Mouse (Mus musculus) neural tube, embryonic 10.5 days (tissue): ENCODE results near the gene Foxj1.

Source experiments
- DNase-seq: peaks from one replicate; pipeline ENCODE4 v3.0.0-alpha.2; 2017; ENCODE audit warnings: low spot score; ENCODE audit errors: extremely low spot score

The Foxj1 gene

DNA sequence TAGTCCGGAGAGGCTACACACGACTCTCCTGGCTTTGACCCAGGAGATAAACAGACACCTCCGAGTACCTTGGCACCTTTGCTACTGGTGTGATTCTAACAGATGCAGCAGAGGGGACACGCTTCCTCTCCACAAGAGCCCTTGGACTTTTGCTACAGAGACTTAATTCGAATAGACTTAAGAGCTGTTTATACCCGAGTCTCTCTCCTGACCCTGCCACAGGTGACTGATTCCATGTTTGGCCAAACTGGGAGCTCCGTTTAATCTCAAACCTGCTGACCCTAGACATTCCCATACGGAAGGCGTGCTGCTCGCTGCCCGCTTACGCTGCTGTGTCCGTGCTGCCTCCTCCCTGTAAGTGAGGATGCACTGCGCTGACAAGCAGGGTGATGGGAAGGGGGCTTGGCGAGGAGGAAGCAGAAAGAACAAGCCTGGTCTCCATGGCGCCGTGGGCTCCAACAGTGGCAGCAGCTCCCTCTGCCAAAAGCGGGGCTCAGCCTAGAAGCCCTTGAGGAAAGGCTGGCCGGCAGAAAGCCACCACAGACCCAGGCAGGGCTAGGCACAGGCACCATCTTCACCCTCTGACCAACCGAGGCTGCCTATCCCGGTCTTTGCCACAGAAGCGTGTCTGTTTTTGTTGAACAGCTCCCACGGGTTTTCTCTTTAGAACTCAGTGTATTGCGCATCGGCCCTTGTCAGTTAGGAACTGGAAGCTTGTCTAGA is 7.0 kb upstream of the Foxj1 start:
- DNase-seq: no peak

DNA sequence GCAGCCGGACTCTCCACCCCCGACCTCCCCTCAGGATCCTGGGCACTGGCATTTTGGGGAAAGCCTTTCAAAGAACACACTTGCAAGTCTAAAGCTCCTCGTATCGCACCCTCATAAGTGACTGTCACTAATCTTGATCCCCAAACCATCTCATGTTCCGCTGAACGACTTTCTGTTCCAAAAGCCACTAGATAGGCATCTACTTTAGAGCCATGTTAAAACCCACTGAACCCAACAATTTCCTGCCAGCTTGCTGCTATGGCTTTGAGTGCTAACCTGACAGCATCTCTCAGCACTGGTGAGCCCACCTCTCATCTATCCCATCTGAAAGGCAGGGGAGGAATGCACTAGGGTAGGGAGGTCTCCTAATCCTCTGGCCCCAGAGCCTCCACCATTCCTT is 2.3 kb upstream of the Foxj1 start:
- no peak for DNase-seq

DNA sequence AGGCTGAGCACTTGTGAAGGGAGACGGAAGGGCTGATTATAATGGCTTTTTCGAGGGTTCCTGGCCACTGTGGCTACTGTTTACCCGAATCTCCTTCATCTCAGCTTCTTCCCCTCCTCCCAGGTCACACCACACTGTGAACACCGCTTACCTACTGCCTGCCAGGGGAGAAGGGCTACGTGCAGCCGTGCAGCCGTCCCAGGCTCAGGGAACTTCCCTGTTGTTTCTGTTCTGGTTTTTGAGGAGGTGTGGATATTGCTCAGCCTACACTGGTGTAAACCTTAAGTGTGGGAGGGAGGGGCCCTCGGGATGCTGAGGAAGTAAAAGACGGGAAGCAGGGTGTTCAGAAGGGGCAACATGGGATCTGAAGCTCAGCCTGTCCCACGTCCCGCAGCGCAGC is 1.8 kb upstream of the Foxj1 start:
- no peak for DNase-seq

DNA sequence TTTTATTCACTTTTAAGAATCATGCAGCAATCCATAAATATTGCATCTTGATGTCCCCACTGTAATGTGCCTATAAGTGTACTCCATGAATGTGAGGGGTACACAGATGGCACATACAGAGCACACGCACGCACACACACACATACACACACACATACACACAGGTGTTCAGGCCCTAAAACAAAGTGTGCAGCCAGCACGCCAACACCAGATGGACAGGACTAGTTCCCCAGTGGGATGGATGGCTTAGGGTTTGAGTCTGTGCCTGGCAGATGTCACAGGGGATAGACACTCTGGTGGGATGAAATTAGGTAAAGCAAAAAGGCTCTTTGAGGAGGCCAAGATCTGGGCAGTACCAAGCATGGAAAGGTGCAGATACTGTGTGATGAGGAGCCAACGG is 1.2 kb upstream of the Foxj1 start:
- no peak for DNase-seq

DNA sequence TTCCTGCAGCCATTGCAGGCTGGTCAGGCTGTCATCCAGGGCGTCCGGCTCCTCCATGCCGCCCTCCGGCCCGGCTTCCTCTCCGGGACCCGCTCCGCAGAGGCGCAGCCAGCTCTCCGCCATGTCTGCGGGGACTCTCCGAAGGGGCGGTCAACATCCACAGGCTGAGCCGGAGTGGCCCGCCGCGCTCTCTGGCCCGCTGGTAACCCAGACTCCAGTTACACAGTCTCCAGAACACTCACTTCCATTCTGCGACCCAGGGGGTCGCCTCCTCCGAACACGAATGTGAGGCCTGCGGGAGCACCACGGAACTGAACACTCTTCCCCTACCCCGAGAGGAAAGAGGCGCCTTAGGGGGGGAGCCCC is 799 bp downstream of the Foxj1 start:
- peak; percentile 43 for DNase-seq

DNA sequence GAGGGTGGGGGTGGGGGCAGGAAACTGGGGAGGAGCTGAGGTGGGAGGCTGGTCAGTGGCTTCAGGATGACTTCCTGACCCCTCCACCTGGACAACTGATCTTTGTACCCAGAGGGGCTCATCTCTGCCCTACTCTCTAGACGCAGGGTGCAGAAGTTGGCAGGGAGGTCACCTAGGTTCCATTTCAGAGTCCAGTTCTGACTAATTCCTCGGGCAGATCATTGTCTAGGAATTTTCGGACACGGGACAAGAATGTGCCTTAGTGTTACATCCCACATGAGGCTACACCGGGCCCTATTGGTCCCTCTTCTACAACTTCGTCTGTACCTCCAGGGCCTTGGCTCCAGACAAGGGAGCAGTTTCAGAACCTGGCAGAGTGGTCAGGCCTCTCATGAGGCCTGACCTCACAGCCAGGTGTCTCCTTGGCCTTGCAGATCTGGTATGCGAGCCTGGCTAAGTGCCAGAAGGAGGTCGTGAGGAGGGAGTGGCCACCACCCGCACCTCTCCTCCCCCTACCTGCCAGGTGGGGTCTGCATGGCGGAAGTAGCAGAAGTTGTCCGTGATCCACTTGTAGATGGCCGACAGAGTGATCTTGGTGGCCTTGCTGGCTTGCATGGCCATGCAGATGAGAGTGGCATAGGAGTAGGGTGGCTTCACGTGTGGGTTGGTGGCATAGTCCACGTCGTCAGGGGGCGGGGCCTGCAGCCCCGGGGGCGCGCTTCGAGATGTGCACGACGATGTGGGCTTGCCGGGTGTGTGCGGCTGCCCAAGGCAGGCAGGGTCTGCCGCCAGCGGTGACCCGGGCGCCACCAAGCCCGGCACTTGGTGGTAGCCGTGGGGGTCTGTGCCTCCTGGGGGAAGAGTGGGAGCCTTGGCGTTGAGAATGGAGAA is 1.4 kb downstream of the Foxj1 start:
- DNase-seq: no peak

DNA sequence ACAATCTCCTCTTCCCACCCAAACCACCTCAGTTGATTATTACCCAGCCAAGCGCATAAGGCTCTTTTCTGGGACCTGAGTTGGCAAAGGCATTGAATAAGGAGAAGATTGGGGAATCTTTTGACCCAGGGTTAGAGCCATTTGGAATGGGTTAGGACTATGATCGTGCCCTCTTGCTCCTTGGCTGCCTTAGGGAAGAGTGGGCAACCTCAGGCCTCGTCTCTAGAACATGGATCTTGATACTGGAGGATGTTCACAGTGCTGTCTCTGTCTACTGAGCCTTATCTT is 2.3 kb downstream of the Foxj1 start:
- no peak for DNase-seq

DNA sequence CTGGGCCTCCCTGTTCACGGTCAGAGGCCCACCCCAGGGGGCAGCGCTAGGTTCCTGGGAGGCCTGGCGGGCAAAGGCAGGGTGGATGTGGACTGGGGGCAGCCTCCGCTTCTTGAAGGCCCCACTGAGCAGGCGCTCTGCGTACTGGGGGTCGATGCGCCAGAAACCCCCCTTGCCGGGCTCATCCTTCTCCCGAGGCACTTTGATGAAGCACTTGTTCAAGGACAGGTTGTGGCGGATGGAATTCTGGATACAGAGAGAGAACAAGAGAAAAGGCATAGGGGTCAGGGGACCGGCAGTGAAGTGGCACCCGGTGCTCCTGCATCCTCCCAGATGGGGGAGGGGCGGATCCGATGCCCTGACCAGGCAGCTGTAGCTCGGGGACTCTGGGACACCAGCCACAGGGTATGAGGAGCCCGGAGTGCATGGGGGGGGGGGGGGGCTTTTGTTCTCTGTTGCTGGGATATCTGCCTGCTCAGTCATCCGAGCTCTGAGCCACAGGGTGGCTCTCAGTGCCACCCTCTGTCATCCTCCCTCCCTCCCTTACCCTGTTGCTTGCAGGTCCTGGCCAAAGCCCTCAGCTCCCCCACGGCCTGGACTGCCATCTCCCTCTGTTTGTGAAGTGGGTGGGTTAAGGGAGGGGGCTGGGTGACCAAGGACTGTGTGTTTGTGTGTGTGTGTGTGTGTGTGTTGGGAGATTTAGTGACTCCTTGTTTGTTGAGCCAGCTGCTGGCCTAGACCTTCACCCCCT is 2.8 kb downstream of the Foxj1 start:
- peak; percentile 54 for DNase-seq

DNA sequence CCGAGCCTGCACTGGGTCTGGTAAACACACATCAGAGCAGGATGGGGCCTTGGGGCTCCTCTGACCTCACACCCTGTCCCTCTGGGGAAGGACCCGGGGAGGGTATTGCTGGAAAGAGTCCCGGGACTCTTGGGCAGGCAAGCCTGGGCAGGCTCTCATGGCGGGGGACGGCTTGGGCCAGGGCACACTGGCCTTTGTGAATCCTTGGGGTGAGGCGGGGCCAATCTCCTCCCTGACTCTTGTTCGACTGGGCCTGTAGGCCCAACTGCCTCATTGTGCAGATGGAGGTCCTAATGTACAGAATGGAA is 5.0 kb downstream of the Foxj1 start:
- no peak for DNase-seq

DNA sequence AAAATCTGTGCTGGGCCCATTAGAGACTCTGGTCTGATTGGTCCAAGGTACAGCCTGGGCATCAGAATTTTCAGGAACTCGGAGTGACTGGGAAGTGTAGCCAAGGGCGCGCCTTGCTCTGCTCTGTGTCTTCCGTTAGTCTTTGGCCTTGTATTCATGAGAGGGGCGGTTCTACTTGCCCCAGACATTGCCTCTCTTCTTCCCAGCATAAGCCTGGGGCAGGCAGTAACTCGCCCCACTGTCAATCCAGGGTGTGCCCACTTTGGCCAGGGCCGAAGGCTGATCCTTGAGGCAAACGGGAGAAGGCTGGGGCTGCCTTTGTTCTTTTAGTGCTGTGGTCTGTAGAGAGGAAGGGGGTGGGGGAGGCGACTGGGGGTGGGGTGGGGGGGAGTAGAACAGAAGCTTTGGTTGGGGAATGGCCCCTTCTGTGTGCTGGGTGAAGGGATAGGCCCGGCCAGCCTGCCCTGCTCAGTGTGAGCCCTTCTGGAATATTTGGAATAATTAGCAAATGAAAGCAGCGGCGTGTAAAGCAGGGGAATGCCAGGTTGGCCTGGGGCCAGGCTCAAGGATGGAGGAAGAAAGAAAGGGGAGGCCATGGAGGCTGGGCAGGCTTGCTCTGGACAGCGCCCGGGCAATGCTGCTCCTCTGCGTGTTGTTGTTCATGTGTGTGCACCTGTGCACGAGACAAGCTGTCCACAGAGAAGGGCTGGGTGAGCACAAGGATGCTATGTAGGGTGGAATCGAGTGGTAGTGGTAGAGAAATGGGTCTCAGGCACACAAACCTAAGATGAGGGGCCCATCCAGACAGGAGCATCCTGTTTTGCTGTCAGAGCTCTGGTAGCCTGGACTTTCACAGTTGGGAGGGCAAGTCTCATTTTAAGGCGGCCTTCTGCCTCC is 5.6 kb downstream of the Foxj1 start:
- DNase-seq: no peak

DNA sequence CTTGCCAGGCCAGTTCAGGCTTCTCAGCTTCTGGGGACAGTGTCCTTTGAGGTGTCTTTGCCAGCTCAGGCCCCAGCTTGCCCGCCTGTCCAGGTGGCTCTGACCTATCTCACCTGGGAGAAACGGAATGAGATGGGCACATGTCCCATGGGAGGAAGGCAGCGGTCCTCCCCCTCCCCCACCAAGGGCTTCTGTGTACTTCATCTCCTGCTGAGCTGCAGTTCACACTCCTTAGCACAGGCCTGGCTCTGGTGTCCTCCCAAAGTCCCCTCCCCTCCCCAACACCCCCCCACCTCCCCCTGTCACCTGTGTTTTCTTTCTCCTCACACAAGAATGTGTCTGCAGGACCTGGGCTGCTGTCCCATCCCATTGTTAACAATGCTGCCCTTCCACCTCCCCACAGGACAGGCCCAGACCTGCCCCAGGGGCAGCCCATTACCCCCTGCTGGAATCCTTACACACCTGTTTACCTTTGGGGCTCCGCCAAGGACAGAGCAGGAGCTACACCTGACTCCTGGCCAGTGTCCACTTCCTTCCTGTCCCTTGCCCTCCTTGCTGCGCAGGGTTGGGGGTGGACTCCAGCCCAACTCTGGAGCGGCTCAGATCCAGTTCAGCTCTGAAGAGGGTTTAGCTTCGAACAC is 8.1 kb downstream of the Foxj1 start:
- DNase-seq: no peak

DNA sequence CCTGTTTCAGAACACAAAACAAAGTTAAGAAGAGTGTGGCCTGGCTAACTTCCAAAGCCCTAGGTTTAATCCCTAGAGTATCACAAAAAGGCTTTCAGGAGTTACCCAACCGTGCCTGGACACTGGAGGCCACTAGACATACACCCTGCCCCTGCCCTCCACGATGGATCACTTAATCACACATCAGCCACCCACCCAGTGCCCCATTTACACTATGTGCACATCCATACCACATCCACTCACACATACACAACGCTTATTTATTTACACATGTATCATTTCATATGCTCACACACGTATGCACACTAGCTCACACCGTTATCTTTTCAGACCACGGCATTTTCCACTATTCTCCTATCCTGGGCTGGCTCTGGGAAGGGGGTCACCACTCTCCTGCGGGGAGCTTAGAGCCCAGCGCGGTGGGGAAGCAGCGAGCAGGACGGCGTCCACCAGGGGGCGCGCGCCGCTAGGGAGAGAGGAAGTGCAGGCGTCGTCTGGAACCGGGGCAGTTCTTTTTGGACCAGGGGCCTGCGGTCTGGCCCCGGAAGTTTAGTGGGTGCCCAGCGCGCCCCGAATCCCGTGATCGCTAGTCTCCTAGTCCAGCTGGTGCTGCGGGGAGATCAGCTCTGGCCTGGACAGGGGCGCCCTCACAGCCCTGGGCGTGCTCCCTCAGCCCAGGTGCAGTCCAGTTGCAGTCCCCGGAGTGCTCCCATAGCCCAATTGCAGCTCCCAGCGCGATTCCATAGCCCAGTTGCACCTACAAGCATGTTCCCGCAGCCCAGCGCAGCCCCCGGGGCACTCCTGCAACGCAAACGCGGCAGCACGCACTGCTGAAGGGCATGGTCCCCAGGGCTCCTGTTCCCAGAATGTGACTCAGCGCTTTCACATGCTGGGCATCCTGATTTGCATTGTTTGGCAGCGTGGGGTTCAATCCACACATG is 16.2 kb downstream of the Foxj1 start:
- peak; percentile 92 for DNase-seq

DNA sequence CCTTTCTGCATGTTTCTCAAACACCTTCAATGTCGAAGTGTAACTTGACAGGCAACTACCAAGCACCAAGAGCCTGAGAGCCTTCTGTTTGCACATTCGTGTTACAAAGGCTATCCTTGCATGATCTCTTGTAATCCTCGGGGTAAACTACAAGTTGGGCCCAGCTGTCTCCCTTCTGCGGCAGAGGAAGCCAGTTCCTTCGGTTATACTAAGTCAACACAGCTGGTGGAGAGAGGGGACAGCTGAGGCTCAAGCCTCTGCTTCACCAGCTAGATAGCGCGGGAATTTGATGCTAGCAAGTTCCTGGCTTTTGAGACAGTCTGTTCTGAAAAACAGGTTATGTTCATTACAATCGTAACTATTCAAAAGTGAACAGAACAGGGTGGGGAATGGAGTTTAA is 22.8 kb downstream of the Foxj1 start:
- no peak for DNase-seq

DNA sequence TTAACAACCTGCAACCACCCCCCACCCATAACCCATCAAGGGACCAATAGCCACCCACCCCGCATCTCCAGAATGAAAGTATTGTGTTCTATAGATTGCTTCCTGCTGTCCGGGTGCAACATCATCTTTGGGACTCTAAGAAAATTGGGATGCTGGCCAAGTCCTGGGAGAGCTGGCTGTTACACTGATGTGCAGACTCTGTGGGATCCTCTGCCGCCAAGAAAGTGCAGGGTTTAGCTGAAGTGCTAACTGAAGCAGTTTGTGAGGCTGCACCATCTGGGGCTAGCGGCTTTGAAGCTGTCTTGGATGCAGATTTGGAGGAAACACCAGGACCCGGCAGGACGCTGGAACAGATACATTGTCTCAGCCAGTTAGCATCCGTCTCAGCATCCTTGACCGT is 24.0 kb downstream of the Foxj1 start:
- no peak for DNase-seq

DNA sequence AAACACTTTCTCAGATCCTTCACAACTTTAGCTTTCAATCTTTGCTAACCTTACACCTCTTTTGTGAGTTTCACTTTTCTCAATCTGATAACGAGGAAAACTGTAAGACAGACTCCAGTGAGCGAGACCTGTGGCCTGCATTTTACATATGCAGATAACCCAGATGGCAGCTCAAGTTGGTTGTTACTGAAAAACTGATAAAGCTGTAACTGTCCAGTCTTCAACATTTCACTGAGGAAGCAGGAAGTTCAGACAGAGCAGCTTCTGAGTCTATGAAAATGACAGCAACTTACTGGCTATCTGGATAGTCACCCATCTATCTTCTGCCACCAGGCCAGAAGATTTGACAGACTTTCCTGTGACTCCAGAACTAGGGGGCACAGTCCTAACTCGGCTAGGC is 25.6 kb downstream of the Foxj1 start:
- DNase-seq: no peak

DNA sequence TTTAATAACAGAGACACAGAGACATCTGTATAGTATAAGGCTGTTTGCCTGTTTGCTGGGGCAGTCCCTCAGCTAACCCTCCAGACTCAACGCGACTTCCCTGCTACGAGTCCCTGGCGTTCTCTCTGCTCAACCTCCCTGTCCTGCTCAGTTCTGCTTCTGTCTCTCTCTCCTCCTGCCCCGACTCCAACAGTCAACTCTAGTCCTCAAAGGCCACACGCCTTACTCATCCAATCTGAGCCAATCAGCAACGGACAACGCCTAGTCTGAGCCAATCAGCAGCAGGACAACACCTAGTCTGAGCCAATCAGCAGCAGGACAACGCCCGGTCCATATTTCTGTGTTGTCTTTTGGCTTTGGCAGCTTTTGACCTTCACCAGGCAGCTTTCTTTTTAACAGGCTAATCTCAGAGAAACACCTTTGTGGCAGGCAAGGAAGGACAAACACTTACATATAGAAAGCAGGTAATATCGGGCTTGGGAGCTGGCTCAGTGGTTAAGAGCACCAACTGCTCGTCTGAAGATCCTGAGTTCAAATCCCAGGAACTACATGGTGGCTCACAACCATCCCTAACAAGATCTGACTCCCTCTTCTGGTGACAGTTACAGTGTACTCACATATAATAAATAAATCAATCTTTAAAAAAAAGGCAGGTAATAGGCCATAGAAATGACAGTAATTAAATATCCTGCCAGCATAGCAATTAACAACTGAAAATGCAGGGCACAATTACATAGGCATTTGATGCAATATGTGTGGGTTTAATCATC is 27.3 kb downstream of the Foxj1 start:
- no peak for DNase-seq

DNA sequence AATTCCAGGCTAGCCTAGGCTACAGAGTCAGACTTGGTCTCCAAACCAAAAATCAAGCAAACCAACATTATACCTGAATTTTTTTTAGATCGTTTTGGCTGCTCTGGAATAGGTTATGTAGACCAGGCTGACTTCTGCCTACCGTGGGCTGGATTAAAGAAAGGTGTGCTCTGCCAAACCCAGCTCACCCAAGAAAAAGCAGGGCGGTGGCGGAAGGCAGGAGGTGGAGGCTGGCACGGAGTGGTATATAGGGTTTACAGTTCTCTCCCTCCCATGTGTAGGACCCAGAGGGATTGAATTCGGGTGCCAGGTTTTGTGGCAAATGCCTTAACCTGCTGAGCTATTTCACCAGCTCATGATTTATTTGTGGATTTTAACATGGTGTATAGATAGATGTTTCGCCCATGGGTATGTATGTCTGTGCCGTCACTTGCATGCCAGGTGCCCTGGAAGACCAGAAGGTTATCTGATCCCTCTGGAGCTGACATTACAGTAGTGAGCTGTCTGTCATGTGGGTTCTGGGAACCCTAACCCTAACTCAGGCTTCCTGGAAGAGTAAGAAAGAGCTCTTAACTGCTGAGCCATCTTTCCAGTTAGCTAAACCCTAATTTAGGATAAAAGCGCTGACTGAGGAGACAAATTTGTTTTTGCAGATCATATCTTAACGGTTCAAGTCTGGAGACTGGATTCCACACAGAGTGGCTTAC is 28.0 kb downstream of the Foxj1 start, which contains the start of gene Exoc7:
Gene Exoc7 (minus strand): TSS at position 215 of the 707 bp plus-strand sequence.
- no peak for DNase-seq
